Mouse (Mus musculus) liver, adult (tissue): Measurements from ENCODE around the gene Fam155a.

ENCODE experiments used
- GATA4 ChIP-seq: IDR thresholded peaks from 2 replicates; pipeline ENCODE4 v1.6.1; 2014; ENCODE audit warnings: mild to moderate bottlenecking, low read length; ENCODE audit not compliant: insufficient replicate concordance

The Fam155a gene

GRCm38 (mm10) chr8:9157141-9157781 lies 613.7 kb downstream of the Fam155a start:
- peak; percentile 46; the same call in 1 of the 2 replicates for TF ChIP-seq GATA4
